Mouse (Mus musculus) brain, embryonic 14.5 days (tissue): ENCODE measurements at regions not wholly inside any gene's neighbourhood (a gene's known extent, or its start where the extent isn't known, plus 50 kb on each side); places are given as distances from the start of the nearest gene placed in this dataset.

Source experiments
- CTCF ChIP-seq: fragments of 200-500 bp; IDR thresholded peaks from 2 replicates; pipeline ENCODE4 v1.5.1; 2012; ENCODE audit warnings: inconsistent platforms, mild to moderate bottlenecking, moderate library complexity, borderline replicate concordance; ENCODE audit not compliant: insufficient read depth, insufficient read length; ENCODE audit errors: extremely low read depth
- POLR2A ChIP-seq: fragments of 200-500 bp; IDR thresholded peaks from 2 replicates; pipeline ENCODE4 v1.6.1; 2012; ENCODE audit warnings: mild to moderate bottlenecking, inconsistent platforms, borderline replicate concordance; ENCODE audit not compliant: poor library complexity, insufficient read depth, insufficient read length, severe bottlenecking; ENCODE audit errors: extremely low read depth

DNA sequence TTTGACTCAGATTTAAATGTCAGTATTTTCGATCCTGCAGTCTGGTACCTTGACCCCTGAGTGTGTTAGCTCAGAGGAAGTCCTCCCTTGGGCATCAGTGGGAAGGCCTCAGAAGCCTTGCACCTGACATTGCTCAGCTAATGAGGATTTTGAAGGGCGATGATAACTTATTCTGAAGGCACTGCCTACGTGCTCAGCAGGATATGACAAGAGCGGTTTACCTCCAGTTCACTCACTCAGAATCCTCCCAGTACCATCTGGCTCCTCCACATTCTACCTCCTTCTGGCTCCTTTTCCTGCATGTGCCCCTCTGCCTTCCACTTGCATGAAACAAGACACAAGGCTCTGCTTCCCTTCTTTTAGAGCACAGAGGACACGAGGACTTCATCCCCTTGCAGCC lies 497.5 kb downstream of the Igsf11 start:
- TF ChIP-seq CTCF (no peak), POLR2A (no peak)
